Mouse (Mus musculus): ENCODE results near the gene Nfu1.

Nfu1 gene

GRCm38 (mm10) chr6:87008887-87009286 lies at the start of gene Nfu1:
Gene Nfu1, plus strand, starts transcription at chr6:87009236.
- in situ Hi-C loops (cut with MboI, MseI), result loop anchor here in 1 of 2 experiments (10.0 kb wide), 1 partner anchor 194 kb away; no protein-coding TSS in a partner anchor

GRCm38 (mm10) chr6:86963987-86964685 lies 44.9 kb upstream of the Nfu1 start:
- in situ Hi-C loops (cut with MboI, MseI), result no loop called here

- in situ Hi-C loops (cut with MboI, MseI), result no loop called here
These were observed 41.9 kb upstream of the Nfu1 start for GRCm38 (mm10) chr6:86967166-86967565.

- in situ Hi-C loops (cut with MboI, MseI), result no loop called here
These were observed 35.1 kb upstream of the Nfu1 start for GRCm38 (mm10) chr6:86973956-86974355.

GRCm38 (mm10) chr6:86978156-86978908 lies 30.7 kb upstream of the Nfu1 start:
- in situ Hi-C loops (cut with MboI, MseI), result no loop called here

- in situ Hi-C loops (cut with MboI, MseI), result no loop called here
These were observed 30.1 kb upstream of the Nfu1 start for GRCm38 (mm10) chr6:86978909-86979265.

GRCm38 (mm10) chr6:86981206-86981605 lies 27.8 kb upstream of the Nfu1 start:
- in situ Hi-C loops (cut with MboI, MseI), result no loop called here

GRCm38 (mm10) chr6:86985314-86986106 lies 23.5 kb upstream of the Nfu1 start:
- in situ Hi-C loops (cut with MboI, MseI), result no loop called here

- in situ Hi-C loops (cut with MboI, MseI), result no loop called here
These were observed 19.5 kb upstream of the Nfu1 start for GRCm38 (mm10) chr6:86989576-86989975.

GRCm38 (mm10) chr6:86991041-86991440 lies 18.0 kb upstream of the Nfu1 start:
- in situ Hi-C loops (cut with MboI, MseI), result loop anchor here in 1 of 2 experiments (10.0 kb wide), 1 partner anchor 324 kb away; no protein-coding TSS in a partner anchor

- in situ Hi-C loops (cut with MboI, MseI), result loop anchor here in 1 of 2 experiments (10.0 kb wide), 1 partner anchor 322 kb away; no protein-coding TSS in a partner anchor
These were observed 16.7 kb upstream of the Nfu1 start for GRCm38 (mm10) chr6:86992349-86992748.

- in situ Hi-C loops (cut with MboI, MseI), result loop anchor here in 1 of 2 experiments (10.0 kb wide), 1 partner anchor 321 kb away; no protein-coding TSS in a partner anchor
These were observed 14.8 kb upstream of the Nfu1 start for GRCm38 (mm10) chr6:86994254-86994653.

GRCm38 (mm10) chr6:86996629-86997307 lies 12.3 kb upstream of the Nfu1 start:
- in situ Hi-C loops (cut with MboI, MseI), result loop anchor here in 1 of 2 experiments (10.0 kb wide), 1 partner anchor 318 kb away; no protein-coding TSS in a partner anchor

GRCm38 (mm10) chr6:86997360-86997759 lies 11.7 kb upstream of the Nfu1 start:
- in situ Hi-C loops (cut with MboI, MseI), result loop anchor here in 1 of 2 experiments (10.0 kb wide), 1 partner anchor 317 kb away; no protein-coding TSS in a partner anchor

GRCm38 (mm10) chr6:87001995-87002394 lies 7.0 kb upstream of the Nfu1 start:
- in situ Hi-C loops (cut with MboI, MseI), result loop anchor here in 1 of 2 experiments (10.0 kb wide), 1 partner anchor 187 kb away; no protein-coding TSS in a partner anchor

GRCm38 (mm10) chr6:87002521-87003055 lies 6.4 kb upstream of the Nfu1 start:
- in situ Hi-C loops (cut with MboI, MseI), result loop anchor here in 1 of 2 experiments (10.0 kb wide), 1 partner anchor 188 kb away; no protein-coding TSS in a partner anchor

GRCm38 (mm10) chr6:87004099-87004498 lies 4.9 kb upstream of the Nfu1 start:
- in situ Hi-C loops (cut with MboI, MseI), result loop anchor here in 1 of 2 experiments (10.0 kb wide), 1 partner anchor 189 kb away; no protein-coding TSS in a partner anchor

- in situ Hi-C loops (cut with MboI, MseI), result loop anchor here in 1 of 2 experiments (10.0 kb wide), 1 partner anchor 191 kb away; no protein-coding TSS in a partner anchor
These were observed 3.5 kb upstream of the Nfu1 start for GRCm38 (mm10) chr6:87005577-87005976.

GRCm38 (mm10) chr6:87009692-87010328 lies 774 bp downstream of the Nfu1 start:
- in situ Hi-C loops (cut with MboI, MseI), result loop anchor here in 1 of 2 experiments (10.0 kb wide), 1 partner anchor 195 kb away; no protein-coding TSS in a partner anchor

- in situ Hi-C loops (cut with MboI, MseI), result no loop called here
These were observed 7.9 kb downstream of the Nfu1 start for GRCm38 (mm10) chr6:87016916-87017315.
